Mouse (Mus musculus) spleen, adult 18-20 months (tissue): ENCODE data around the gene Polrmt.
A peak's percentile ranks its signal among the peaks of the same experiment; 100 is the strongest.

ENCODE experiments used
- DNase-seq, 2 experiments: peaks; one replicate each; pipeline ENCODE4 v3.0.0; 2022; ENCODE audit warnings: mixed read lengths in 2 of 2

Gene Polrmt

DNA sequence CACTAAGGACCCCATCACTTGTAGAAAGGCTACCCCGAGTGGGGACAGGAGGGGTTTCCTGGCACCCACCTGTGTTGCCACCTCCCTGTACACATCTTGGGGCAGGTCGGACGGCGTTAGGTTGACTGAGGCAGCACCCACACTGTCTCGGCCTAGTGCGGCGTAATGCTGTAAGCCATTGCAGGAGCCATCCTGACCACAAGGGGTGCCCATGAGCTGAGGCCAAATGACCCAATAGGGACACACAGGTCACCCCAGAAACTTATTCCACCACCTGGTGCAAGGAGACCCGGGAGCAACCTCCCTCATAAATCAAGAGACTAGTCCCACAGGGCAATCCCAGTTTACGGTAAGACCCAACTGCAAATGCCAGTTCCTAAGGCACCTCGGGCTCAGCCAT lies 8.1 kb downstream of the Polrmt start:
- DNase-seq, result no peak

DNA sequence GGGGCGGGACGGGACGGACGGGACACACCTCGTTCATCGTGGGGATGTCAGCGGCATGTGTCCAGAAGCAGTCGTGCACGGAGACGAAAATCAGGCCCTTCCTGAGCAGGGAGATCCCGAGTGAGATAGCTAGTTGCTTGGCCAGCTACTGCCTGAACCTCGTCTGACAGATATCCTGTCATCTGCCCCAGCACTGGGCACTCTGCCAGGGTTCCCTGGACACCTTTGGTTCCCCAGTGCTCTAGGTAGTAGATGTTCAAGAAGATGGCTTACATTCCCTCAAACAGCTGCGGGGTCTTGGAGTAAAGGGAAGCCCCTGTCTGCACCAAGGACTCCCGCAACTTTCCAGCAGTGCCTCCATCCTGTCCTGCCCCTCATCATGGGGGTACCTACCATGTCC lies 9.7 kb downstream of the Polrmt start:
- DNase-seq, result no peak

DNA sequence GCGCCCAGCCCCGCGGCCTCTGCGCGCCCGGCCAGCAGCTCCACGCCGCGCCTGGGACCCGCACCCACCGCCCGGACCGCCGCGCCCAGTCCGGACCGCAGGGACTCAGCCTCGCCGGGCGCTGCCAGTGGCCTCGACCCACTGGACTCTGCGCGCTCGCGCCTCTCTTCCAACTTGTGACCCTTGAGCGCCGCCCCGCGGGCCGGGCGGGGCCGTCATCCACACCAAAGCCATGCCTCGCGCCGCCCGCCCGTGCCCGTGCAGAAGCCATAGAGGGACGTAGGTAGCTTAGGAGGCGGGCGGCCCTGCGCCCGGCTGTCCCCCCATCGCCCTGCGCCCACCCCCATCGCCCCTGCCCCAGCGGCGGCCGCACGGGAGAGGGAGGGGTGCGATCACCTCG lies 11.0 kb downstream of the Polrmt start:
- DNase-seq, result no peak

GRCm38 (mm10) chr10:79733847-79734246 lies 12.5 kb downstream of the Polrmt start:
- DNase-seq, result no peak

DNA sequence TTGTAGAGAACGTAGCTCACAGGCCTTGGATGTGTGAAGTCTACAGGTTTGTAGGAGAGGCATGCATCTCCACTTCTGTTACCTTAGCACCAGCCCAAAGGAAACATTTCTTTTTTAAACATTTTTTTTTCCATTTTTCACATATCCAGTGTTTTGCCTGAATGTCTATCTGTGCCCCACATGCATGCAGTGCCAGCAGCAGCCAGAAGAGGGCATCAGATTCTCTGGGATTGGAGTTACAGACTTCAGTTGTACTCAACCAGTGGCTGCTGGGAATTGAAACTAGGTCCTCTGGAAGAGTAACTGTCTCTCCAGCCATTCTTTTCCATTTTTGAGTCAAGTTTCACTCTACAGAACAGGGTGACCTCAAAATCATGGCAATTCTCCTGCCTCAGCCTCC lies 13.9 kb downstream of the Polrmt start:
- DNase-seq, result peak in 1 of 2 experiments; percentile 58

- no peak for DNase-seq
These were observed 16.9 kb downstream of the Polrmt start for GRCm38 (mm10) chr10:79729357-79729965.

DNA sequence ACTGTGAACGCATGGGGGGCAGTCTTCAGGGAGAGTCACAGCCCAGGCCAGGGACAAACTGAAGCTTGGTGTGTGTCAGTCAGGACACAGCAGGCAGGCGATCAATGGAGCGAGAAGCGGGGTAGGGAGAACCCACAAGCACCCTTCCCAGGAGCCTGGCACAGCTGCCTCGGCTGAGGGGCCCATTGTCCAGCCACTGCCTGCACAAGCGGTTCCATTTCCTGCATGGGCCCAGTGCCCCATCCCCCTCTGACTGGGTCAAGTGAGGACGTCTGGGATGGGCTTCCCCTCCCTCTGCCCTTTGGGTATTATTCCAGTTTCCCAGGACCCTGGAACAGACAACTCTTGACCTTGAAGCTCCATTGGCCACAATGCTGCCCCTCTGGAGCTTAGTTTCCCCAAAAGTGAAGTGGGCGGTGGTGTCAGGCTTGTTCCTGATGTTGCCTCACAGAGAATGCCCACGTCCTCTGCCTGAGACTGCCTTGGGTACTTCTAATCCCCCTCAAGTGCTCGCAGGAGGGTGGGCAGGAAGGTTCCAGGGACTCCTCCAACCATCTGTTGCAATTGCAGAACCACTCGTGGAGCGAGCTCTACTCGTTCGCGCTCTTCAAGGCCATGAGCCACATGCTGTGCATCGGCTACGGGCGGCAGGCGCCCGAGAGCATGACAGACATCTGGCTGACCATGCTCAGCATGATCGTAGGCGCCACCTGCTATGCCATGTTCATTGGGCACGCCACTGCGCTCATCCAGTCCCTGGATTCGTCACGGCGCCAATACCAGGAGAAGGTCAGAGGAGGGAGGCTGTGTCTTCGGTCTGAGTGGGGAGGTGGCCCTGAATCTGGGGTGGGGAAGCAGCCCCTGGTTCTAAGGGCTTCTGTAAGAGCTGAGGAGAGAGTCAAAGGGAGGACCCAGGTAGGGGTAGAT lies 17.8 kb downstream of the Polrmt start:
- no peak for DNase-seq

- peak in 1 of 2 experiments; percentile 51 for DNase-seq
These were observed 20.3 kb downstream of the Polrmt start for GRCm38 (mm10) chr10:79726090-79726489.

- no peak for DNase-seq
These were observed 22.7 kb downstream of the Polrmt start for GRCm38 (mm10) chr10:79723692-79724091.

GRCm38 (mm10) chr10:79723047-79723446 lies 23.3 kb downstream of the Polrmt start:
- DNase-seq, result no peak

GRCm38 (mm10) chr10:79721089-79721488 lies 25.3 kb downstream of the Polrmt start:
- no peak for DNase-seq

DNA sequence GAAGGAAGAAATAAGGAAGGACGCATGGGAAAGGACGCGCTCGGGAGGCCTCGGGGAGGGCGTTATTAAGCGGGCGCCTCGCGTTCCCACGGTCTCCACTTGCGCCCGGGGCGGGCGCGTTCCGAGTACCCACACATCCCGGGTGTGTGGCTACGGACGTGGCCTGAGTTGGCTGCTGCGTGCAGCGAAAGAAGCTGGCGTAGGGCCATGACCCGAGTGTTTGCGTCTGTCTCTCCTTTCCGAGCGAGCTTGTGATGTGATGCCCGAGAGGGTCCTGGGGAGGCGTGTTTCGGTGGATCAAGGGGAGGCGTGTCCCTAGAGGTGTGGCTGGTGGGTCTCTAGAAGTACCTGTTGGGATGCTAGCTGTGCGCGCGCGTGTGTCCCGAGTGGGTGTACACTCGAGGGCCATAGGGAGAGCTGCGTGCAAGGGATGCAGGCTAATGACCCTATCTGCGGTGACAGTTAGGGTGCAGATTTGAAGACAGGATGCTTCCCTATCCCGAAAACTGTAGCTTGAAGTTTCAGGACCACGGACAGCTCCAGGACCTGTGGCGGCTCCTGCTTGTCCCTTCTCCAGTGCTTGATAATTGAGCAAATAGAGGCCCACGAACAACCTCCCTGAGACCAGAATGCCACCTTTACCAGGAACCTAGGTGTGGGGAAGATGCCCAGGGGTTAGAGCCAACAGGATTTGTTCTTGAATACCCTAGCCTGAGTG lies 28.6 kb downstream of the Polrmt start:
- peak in 1 of 2 experiments; percentile 54 for DNase-seq

- DNase-seq, result no peak
These were observed 29.4 kb downstream of the Polrmt start for GRCm38 (mm10) chr10:79716988-79717355.

DNA sequence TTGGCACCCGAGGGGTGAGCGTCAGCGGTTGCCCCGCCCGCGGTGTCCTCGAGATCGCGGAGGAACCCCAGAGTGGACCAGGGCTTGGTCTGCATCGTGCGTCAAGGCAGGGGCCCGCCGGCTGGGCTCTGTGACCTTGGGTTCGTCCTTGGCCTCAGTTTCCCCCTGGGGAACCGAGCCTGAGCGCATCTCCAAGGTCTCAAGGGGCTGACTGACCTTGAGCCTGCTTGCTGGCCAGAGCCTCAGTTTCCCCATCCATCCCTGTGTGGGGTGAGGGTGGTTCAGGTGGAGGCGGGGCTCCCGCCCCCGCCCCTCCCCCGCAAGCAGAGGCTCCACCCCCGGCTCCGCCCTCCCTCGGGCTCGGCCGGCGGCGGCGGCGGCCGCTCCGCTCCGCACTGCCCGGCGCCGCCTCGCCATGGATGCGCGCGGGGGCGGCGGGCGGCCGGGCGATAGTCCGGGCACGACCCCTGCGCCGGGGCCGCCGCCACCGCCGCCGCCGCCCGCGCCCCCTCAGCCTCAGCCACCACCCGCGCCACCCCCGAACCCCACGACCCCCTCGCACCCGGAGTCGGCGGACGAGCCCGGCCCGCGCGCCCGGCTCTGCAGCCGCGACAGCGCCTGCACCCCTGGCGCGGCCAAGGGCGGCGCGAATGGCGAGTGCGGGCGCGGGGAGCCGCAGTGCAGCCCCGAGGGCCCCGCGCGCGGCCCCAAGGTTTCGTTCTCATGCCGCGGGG lies 30.0 kb downstream of the Polrmt start, which contains the start of gene Hcn2:
Hcn2 (plus strand) TSS at position 381 of the 734 bp plus-strand sequence.
- no peak for DNase-seq

- DNase-seq, result no peak
These were observed 31.4 kb downstream of the Polrmt start for GRCm38 (mm10) chr10:79714996-79715395.

DNA sequence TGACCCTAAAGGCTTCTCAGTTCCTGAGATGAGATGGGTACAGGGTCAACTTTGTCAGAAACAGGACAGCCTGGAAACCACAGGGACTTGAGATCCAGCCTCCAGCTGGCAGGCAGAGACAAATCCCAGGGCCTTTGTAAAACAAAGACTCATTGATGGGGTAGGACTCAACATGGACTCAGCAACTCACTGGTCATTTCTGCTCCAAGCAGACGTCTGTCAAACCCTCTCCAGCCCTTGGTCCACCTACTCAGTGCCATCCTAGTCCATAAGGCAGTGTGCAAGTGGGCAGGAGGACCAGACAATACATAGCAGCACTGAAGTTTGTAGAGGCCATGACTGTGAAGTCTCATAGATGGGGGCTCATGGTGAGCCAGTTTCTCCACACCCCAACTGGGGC lies 33.2 kb downstream of the Polrmt start:
- no peak for DNase-seq

- DNase-seq, result peak; percentile 41 to 73
These were observed 33.8 kb downstream of the Polrmt start for GRCm38 (mm10) chr10:79712499-79713126.

- DNase-seq, result no peak
These were observed 34.4 kb downstream of the Polrmt start for GRCm38 (mm10) chr10:79712029-79712428.

DNA sequence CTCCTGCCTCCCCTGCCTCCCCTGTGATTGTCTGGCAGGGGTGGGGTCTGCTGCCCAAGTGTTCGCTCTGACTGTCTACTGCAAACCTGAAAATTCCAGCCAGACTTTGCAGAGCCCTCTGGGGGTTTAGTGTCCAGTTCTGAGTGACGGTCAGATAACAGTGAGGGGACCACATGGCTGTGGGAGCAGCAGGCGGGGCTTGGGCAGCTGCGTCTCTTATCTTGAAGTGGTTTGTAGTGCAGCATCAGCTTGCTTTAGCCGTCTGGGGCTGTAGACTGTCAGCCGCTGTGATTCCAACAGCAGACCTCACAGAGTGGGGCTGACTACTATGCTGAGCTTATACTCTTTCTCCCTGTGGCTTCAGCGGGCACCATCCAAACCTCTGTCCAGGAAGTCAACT lies 37.1 kb downstream of the Polrmt start:
- no peak for DNase-seq

DNA sequence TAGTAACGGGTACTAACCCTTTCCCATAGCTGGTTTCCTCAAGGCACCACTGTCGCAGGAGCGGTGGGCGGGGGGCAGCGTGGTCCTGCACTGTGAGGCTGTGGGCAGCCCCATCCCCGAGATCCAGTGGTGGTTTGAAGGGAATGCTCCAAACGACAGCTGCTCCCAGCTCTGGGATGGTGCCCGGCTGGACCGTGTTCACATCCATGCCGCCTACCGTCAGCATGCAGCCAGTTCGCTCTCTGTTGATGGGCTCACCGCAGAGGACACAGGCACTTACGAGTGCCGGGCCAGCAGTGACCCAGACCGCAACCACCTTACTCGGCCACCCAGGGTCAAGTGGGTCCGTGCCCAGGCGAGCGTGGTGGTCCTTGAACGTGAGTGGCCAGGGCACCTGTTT lies 37.7 kb downstream of the Polrmt start:
- no peak for DNase-seq

- DNase-seq, result no peak
These were observed 38.6 kb downstream of the Polrmt start for GRCm38 (mm10) chr10:79707759-79708158.

DNA sequence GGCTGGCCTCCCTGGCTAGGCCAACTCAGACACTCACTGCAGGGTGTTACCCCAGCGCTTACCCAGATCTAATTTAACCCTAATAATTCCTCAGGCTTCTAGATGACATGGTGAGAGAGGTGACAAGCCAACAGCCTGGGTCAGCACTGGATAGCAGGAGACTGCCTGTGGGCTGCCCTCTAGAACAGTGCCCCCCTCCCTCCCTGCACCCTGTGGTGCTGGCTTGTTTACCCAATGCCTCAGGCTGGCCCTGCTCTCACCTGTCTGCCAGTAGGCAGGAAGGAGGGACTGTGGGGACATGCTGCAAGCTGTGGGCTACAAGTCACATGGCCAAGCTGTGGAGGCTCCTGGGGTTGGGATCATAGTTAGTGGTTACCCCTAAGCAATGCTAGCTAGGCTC lies 39.2 kb downstream of the Polrmt start:
- no peak for DNase-seq
